Mouse (Mus musculus): ENCODE data around the gene Gpr135. TPM values are rescaled to one million over a fixed set of nuclear protein-coding genes. Genes with fewer than 3 reads are reported as not detected.

Gene Gpr135
- total and polyA plus RNA-seq, 3 experiments = not detected

GRCm38 (mm10) chr12:72036097-72036661 is 34.7 kb downstream of the Gpr135 start:
- no peaks in the 10 kb centered on the region for H3K79me2 ChIP-seq (replicated peaks; ENCODE audit: control insufficient read depth, extremely low read depth, insufficient read depth, poor library complexity, severe bottlenecking)
- no peak overlapping the region for H3K27ac ChIP-seq (ENCODE audit: insufficient read depth, low read depth)
- no peak overlapping the region for H3K4me3 ChIP-seq (replicated peaks in 1 of 3; ENCODE audit: low read depth in 2 of 3, low read length in 2 of 3, poor library complexity in 1 of 3)
- H3K9ac ChIP-seq (ENCODE audit: insufficient read depth, low read depth) = no peak overlapping the region
- dilution Hi-C loops (cut with MboI; ENCODE audit: extremely low pct_ligation_motif_present, extremely low pct_unique_long_range_greater_than_20kb, low sequenced_read_pairs) (no loop called here), in situ Hi-C loops (cut with MboI; ENCODE audit: low pct_ligation_motif_present, low pct_unique_long_range_greater_than_20kb, low sequenced_read_pairs) (no loop called here)
- H3K9me3 ChIP-seq (replicated peaks; ENCODE audit: low read length) = no peaks in the 10 kb centered on the region
- no peaks in the 10 kb centered on the region for H3K27me3 ChIP-seq (replicated peaks)
- no peak for TF ChIP-seq POLR2AphosphoS2 (IDR thresholded peaks at IDR 0.05; ENCODE audit: low read depth, low read length)
- H3K36me3 ChIP-seq (replicated peaks in 1 of 2; ENCODE audit: control insufficient read depth in 1 of 2, insufficient read depth in 1 of 2, low read length in 1 of 2) = no peaks in the 10 kb centered on the region
- H3K4me1 ChIP-seq (ENCODE audit: control insufficient read depth in 1 of 2, insufficient read depth in 2 of 2) = peaks cover 21 to 57% of the 10 kb centered on the region in 2 experiments
- H3K4me2 ChIP-seq (ENCODE audit: insufficient read depth, low read depth, poor library complexity, severe bottlenecking) = no peak overlapping the region
- no peak for DNase-seq (ENCODE audit: extremely low read depth)

DNA sequence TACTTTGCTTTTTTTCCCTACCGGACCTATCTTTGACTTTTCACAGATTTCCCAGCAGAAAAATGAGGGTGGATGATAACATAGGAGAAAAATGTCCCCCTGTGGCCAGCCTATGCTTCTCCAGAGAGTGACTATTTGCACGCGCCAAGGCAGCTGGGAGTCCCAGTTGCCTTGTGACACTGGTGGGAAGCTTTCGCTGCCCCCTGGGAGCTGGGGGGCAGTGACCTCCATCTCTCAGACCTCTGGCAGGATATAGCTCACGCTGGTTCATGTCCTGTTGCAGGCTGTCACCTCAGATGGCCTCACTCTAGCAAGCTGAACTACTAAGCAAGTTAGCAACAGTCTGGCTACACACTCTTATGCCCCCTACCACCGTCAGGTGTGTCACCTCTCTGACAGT is 39.1 kb downstream of the Gpr135 start:
- in situ Hi-C loops (cut with MboI; ENCODE audit: low pct_ligation_motif_present, low pct_unique_long_range_greater_than_20kb, low sequenced_read_pairs) (no loop called here), dilution Hi-C loops (cut with MboI; ENCODE audit: extremely low pct_ligation_motif_present, extremely low pct_unique_long_range_greater_than_20kb, low sequenced_read_pairs) (no loop called here)
- no peak overlapping the region for H3K4me2 ChIP-seq (ENCODE audit: insufficient read depth, low read depth, poor library complexity, severe bottlenecking)
- TF ChIP-seq JUN (IDR thresholded peaks at IDR 0.05; ENCODE audit: insufficient read depth, low read depth, low read length) (no peak), ZC3H11A (IDR thresholded peaks at IDR 0.05; ENCODE audit: low read depth, low read length) (no peak), USF1 (IDR thresholded peaks at IDR 0.05; ENCODE audit: low read depth, low read length) (no peak), TCF12 (IDR thresholded peaks at IDR 0.05; ENCODE audit: low read depth, low read length) (no peak), ELF1 (IDR thresholded peaks at IDR 0.05; ENCODE audit: low read depth, low read length) (no peak), MEF2A (IDR thresholded peaks at IDR 0.05; ENCODE audit: borderline replicate concordance, low read depth, low read length) (no peak), CTCF (conservative IDR thresholded peaks at IDR 0.05 in 1 of 2, IDR thresholded peaks at IDR 0.05 in 1 of 2; ENCODE audit: low read depth in 2 of 2, low read length in 2 of 2) (no peak), KAT2A (IDR thresholded peaks at IDR 0.05; ENCODE audit: insufficient replicate concordance, low read length) (no peak), PAX5 (IDR thresholded peaks at IDR 0.05; ENCODE audit: low read length) (no peak), NRF1 (IDR thresholded peaks at IDR 0.05; ENCODE audit: low read depth, low read length) (no peak), RAD21 (IDR thresholded peaks at IDR 0.05; ENCODE audit: low read depth, low read length) (no peak), TBP (conservative IDR thresholded peaks at IDR 0.05; ENCODE audit: low read depth, low read length) (no peak), JUND (conservative IDR thresholded peaks at IDR 0.05; ENCODE audit: low read depth, low read length) (no peak), ZNF384 (IDR thresholded peaks at IDR 0.05; ENCODE audit: low read depth, low read length) (no peak), CHD2 (IDR thresholded peaks at IDR 0.05; ENCODE audit: low read length) (no peak), UBTF (IDR thresholded peaks at IDR 0.05; ENCODE audit: low read depth, low read length) (no peak), IRF4 (IDR thresholded peaks at IDR 0.05; ENCODE audit: low read depth, low read length) (no peak), MYC (IDR thresholded peaks at IDR 0.05; ENCODE audit: low read depth, low read length) (no peak)
- no peaks in the 10 kb centered on the region for H3K9me3 ChIP-seq (replicated peaks; ENCODE audit: low read length)
- no peak overlapping the region for H3K27ac ChIP-seq (ENCODE audit: insufficient read depth, low read depth)
- no peaks in the 10 kb centered on the region for H3K79me2 ChIP-seq (replicated peaks; ENCODE audit: control insufficient read depth, extremely low read depth, insufficient read depth, poor library complexity, severe bottlenecking)
- DNase-seq (ENCODE audit: extremely low read depth) = no peak
- H3K36me3 ChIP-seq (replicated peaks in 1 of 2; ENCODE audit: control insufficient read depth in 1 of 2, insufficient read depth in 1 of 2, low read length in 1 of 2) = no peaks in the 10 kb centered on the region
- H3K4me3 ChIP-seq (replicated peaks in 1 of 3; ENCODE audit: low read depth in 2 of 3, low read length in 2 of 3, poor library complexity in 1 of 3) = no peak overlapping the region
- H3K27me3 ChIP-seq (replicated peaks) = no peaks in the 10 kb centered on the region
- peaks cover 15 to 47% of the 10 kb centered on the region in 2 experiments for H3K4me1 ChIP-seq (ENCODE audit: control insufficient read depth in 1 of 2, insufficient read depth in 2 of 2)
- H3K9ac ChIP-seq (ENCODE audit: insufficient read depth, low read depth) = no peak overlapping the region

Data from CH12.LX (cell line).